Mouse (Mus musculus): ENCODE measurements around the gene Fxyd1.

GRCm38 (mm10) chr7:31087262-31087661 is 30.3 kb upstream of the Fxyd1 start:
- TF ChIP-seq CTCF (IDR thresholded peaks at IDR 0.05; ENCODE audit: extremely low read depth, insufficient read depth, low read length) (no peak), POLR2A (IDR thresholded peaks at IDR 0.05; ENCODE audit: extremely low read depth, insufficient read depth, low read length) (no peak)
